Mouse (Mus musculus) embryonic fibroblast, embryonic 13.5 days (primary cell): ENCODE results near the gene Sidt1.

Source experiments
- CTCF ChIP-seq: IDR thresholded peaks from 2 replicates; pipeline ENCODE4 v1.5.1; 2011; ENCODE audit warnings: mild to moderate bottlenecking, control low read depth, low read length, moderate library complexity, borderline replicate concordance; ENCODE audit not compliant: insufficient read depth
- POLR2A ChIP-seq: IDR thresholded peaks from 2 replicates; pipeline ENCODE4 v1.6.1; 2011; ENCODE audit warnings: low read depth, mild to moderate bottlenecking, control low read depth, low read length, moderate library complexity

DNA sequence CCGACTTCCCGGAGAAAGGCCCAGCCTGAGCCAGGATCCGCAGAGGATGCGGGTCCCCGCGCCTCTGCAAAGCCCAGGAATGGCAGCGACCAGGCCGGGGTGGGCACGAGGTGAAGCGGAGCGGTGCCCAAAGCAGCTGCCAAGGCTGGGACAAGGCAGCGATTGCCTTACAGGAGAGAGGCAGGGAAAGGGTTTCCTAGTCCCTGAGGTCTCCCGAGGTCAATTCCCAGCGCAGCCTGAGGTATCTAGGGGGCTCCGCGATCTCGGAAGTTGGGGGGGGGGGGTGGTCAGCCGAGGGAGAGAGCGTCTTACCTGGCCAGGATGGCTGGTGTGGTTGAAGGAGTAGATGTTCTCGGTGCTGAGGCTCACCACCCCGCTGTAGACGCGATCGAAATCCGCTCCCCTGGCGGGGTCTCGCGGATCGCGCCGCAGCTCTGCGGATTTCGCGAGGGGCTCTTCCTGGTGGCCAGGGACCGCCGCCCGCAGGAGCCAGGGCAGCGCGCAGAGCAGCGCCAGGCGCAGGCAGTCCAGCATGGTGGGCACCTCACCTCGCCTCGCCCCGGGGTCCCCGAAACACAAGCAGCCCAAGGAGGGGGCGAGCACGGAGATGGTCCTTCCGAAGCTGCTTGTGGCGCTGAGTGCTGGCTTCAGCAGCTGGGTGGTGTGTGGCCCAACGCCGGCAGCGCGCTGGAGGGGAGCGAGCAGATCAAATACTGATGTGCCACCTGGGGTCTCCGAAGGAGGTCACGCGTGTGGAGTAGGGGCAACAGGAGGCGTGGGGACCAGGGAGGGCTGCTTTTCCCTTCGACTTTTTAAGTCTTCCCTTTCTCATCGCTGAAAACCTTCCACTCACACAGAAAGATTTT, 768 bp downstream of the Sidt1 start:
- no peak for TF ChIP-seq CTCF
- TF ChIP-seq POLR2A, result no peak
